ENCODE assay signal across 9 mouse cellular contexts in genomic region chr2:32625212-32625872, GRCm38 (mm10). TPM values are rescaled to one million over a fixed set of nuclear protein-coding genes. Genes with fewer than 3 reads are reported as not detected.
A peak's percentile ranks its signal among the peaks of the same experiment; 100 is the strongest.
DNase-seq lines count a peak whose midpoint lies in the region; ATAC-seq and TF ChIP-seq lines count a peak whose summit lies in the region.
"Had no signal": no experiment of that assay in that cellular context is flagged by ENCODE, and none has a peak within 500 bp of the region (broad histone marks: within the 10 kb centered on the region; RNA-seq: fewer than 3 reads in every experiment).

No protein-coding gene starts in this region.

- no peaks in the 10 kb centered on the region for H3K27me3 ChIP-seq in hindbrain, embryonic 15.5 days
- no peaks in the 10 kb centered on the region for H3K27me3 ChIP-seq in lung, postnatal 0 days (replicated peaks; ENCODE audit: insufficient read depth, low read length)

- H3K9me3 ChIP-seq in hindbrain, embryonic 15.5 days: no peaks in the 10 kb centered on the region
- no peaks in the 10 kb centered on the region for H3K9me3 ChIP-seq in lung, postnatal 0 days (ENCODE audit: low read length)

- H3K4me3 ChIP-seq in hindbrain, embryonic 15.5 days: peak overlapping the region; percentile 39
- H3K4me3 ChIP-seq in lung, postnatal 0 days (ENCODE audit: low read depth, low read length): no peak overlapping the region

- TF ChIP-seq CTCF in lung, postnatal 0 days (IDR thresholded peaks at IDR 0.05): no peak; the same call in 1 of the 2 replicates

- WGBS in hindbrain, embryonic 15.5 days: 2% methylated on average over 13 of the region's 13 CpGs
- 2% methylated on average over 13 of the region's 13 CpGs for WGBS in lung, postnatal 0 days

- no peak for TF ChIP-seq EP300 in lung, postnatal 0 days (IDR thresholded peaks at IDR 0.05)

- no peaks in the 10 kb centered on the region for H3K36me3 ChIP-seq in hindbrain, embryonic 15.5 days
- H3K36me3 ChIP-seq in lung, postnatal 0 days (ENCODE audit: insufficient read depth, low read length): no peaks in the 10 kb centered on the region

- H3K9ac ChIP-seq in hindbrain, embryonic 15.5 days: peak overlapping the region; percentile 54
- no peak overlapping the region for H3K9ac ChIP-seq in lung, postnatal 0 days (replicated peaks; ENCODE audit: low read depth)

- peak; percentile 71 for ATAC-seq in hindbrain, embryonic 15.5 days (ENCODE audit: low FRiP score, low read depth)
- ATAC-seq in lung, postnatal 0 days: peak; percentile 21

- peak; percentile 84 to 91 for DNase-seq in adrenal gland, adult (ENCODE audit: inconsistent age in 2 of 2, low spot score in 1 of 2)
- peak; percentile 86 to 87 for DNase-seq in cerebellum, postnatal 14 days
- DNase-seq in frontal cortex, postnatal 36 days (ENCODE audit: low spot score in 2 of 2): peak; percentile 92
- peak; percentile 87 to 89 for DNase-seq in layer of hippocampus, postnatal 36 days
- peak; percentile 83 for DNase-seq in lung, postnatal 0 days (ENCODE audit: low spot score)
- DNase-seq in right cerebral cortex, postnatal 10 days (ENCODE audit: low spot score in 2 of 2): peak; percentile 90 to 92
- DNase-seq in thymus, postnatal 36 days: no peak

- peak overlapping the region; percentile 87 for H3K27ac ChIP-seq in hindbrain, embryonic 15.5 days (replicated peaks)
- H3K27ac ChIP-seq in lung, postnatal 0 days (ENCODE audit: low read length): peak overlapping the region; percentile 74

- H3K4me1 ChIP-seq in hindbrain, embryonic 15.5 days (replicated peaks): peaks cover 67% of the 10 kb centered on the region
- H3K4me1 ChIP-seq in lung, postnatal 0 days (ENCODE audit: insufficient read depth, low read depth, low read length): peaks cover 32% of the 10 kb centered on the region

- H3K4me2 ChIP-seq in hindbrain, embryonic 15.5 days: peak overlapping the region; percentile 66
- H3K4me2 ChIP-seq in lung, postnatal 0 days (replicated peaks; ENCODE audit: low read depth, low read length): peak overlapping the region; percentile 40

RNA-seq across cellular contexts. Expression of gene Ak1, which starts 3.8 kb away (rescaled TPM):
- 89.0 and 95.9 TPM in 2 replicates for polyA plus RNA-seq in hindbrain, embryonic 15.5 days (2015; fragmentation: Nextera tagmentation; extraction: Ambion mirVana)
- 100 to 1,000 TPM; 114 to 119 TPM for total RNA-seq in layer of hippocampus, postnatal 36 days (2021)
- polyA plus RNA-seq in lung, postnatal 0 days (2015; fragmentation: Nextera tagmentation; extraction: Ambion mirVana): 31.7 and 36.3 TPM in 2 replicates

RNA-seq across cellular contexts. Expression of gene Eng, which starts 21.1 kb away (rescaled TPM):
- polyA plus RNA-seq in hindbrain, embryonic 15.5 days (2015; fragmentation: Nextera tagmentation; extraction: Ambion mirVana): 29.2 and 33.9 TPM in 2 replicates
- 10 to 100 TPM; 18.9 to 19.2 TPM for total RNA-seq in layer of hippocampus, postnatal 36 days (2021)
- polyA plus RNA-seq in lung, postnatal 0 days (2015; fragmentation: Nextera tagmentation; extraction: Ambion mirVana): 118 and 130 TPM in 2 replicates

RNA-seq across cellular contexts. Expression of gene St6galnac6, which starts 25.8 kb away (rescaled TPM):
- 24.1 and 27.7 TPM in 2 replicates for polyA plus RNA-seq in hindbrain, embryonic 15.5 days (2015; fragmentation: Nextera tagmentation; extraction: Ambion mirVana)
- 100 to 1,000 TPM; 114 to 117 TPM for total RNA-seq in layer of hippocampus, postnatal 36 days (2021)
- polyA plus RNA-seq in lung, postnatal 0 days (2015; fragmentation: Nextera tagmentation; extraction: Ambion mirVana): 13.4 and 14.4 TPM in 2 replicates

RNA-seq across cellular contexts. Expression of gene St6galnac4, which starts 38.4 kb away (rescaled TPM):
- 41.2 and 41.9 TPM in 2 replicates for polyA plus RNA-seq in hindbrain, embryonic 15.5 days (2015; fragmentation: Nextera tagmentation; extraction: Ambion mirVana)
- total RNA-seq in layer of hippocampus, postnatal 36 days (2021): 10 to 100 TPM; 35.6 to 41.2 TPM
- polyA plus RNA-seq in lung, postnatal 0 days (2015; fragmentation: Nextera tagmentation; extraction: Ambion mirVana): 32.0 and 38.9 TPM in 2 replicates

RNA-seq across cellular contexts. Expression of gene 9430097D07Rik, which starts 49.9 kb away (rescaled TPM):
- polyA plus RNA-seq in hindbrain, embryonic 15.5 days (2015; fragmentation: Nextera tagmentation; extraction: Ambion mirVana): 0.79 and 0.87 TPM in 2 replicates
- 1 to 10 TPM in 1 of 2 experiments, under 1 TPM in 1; 0.37 to 1.0 TPM for total RNA-seq in layer of hippocampus, postnatal 36 days (2021)
- not detected in 2 replicates for polyA plus RNA-seq in lung, postnatal 0 days (2015; fragmentation: Nextera tagmentation; extraction: Ambion mirVana)
- polyA plus RNA-seq: spleen, adult 2 months had no signal

Comparison
In these comparisons a context has a peak if more than half of its experiments do, and no peak if none do; other contexts are left out.
1. DNase-seq: peak in adrenal gland, adult (2 of 2), cerebellum, postnatal 14 days (2 of 2), frontal cortex, postnatal 36 days (2 of 2), layer of hippocampus, postnatal 36 days (2 of 2), lung, postnatal 0 days (single experiment) and right cerebral cortex, postnatal 10 days (2 of 2); none in thymus, postnatal 36 days (0 of 2).